Mouse (Mus musculus) retina, postnatal 1 day (tissue): ENCODE measurements at regions not wholly inside any gene's neighbourhood (a gene's known extent, or its start where the extent isn't known, plus 50 kb on each side); places are given as distances from the start of the nearest gene placed in this dataset.
A peak's percentile ranks its signal among the peaks of the same experiment; 100 is the strongest.

Source experiments
- DNase-seq: peaks from one replicate; pipeline ENCODE4 v3.0.0-alpha.2; 2012

DNA sequence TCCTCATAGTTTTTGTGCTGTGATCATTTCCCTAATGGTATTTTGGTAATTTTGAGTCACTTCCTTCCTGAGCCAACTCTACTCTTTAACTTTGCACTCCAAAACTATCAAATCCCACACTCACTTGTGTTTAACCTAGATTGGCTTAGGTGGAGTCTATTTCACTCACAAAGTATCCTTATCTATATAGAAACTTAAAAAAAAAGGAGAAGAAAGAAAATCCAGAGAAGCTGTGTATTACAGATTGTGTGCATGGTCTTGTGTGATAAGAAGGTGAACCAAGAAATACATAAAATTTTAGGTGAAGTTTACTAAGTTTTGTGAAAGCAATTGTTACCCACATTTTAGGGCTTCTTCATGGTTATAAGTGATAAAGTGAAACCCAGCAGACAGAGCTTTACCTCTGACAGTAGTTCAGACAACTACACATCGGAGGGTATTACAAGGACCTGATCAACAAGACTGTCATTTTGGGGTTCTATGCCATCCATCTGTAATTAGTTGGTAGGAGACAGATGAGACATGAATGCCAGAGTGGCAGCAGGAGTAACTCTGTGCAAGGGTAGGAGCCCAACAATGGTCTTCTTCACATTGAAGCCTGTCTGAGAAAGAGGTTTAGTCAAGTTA is 350.0 kb downstream of the Ccser2 start:
- DNase-seq, result no peak

DNA sequence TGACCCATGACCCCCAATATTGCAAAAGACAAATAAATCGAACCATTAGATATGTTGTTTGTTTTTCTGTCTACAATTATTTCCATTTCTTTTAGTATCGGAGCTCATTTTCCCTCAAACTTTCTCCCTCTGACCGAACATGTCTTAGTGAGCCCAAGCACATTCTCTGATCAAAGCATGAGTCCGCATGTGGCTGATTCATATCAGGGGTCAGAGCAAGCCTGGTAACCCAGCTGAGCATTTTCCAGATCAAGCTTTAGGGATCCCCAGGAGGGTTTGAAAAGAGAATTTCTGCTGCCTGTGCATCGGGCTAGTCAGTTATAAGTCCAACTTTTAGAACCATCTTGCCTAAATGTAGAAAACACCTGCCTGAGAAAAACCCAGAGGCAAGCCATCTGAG is 350.6 kb downstream of the Ccser2 start:
- DNase-seq, result no peak

DNA sequence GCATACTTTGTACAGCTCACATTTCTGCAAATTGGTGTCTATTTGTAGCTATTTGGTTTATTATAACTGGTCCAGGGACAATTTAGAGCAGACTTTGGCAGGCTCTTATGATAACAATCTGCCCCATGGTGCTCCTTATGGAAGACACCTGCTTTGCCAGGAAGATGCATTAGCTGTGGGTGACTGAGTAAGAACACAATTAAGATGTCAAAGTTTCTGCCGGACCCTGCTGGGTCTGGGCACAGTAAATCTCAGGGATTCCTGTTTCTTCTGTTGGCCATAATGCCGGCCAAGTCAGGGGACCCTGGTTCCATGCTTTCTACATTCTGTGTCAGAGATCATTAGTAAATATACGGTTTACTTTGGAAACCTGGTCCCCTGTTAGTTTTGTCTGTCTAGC is 353.7 kb downstream of the Ccser2 start:
- no peak for DNase-seq

DNA sequence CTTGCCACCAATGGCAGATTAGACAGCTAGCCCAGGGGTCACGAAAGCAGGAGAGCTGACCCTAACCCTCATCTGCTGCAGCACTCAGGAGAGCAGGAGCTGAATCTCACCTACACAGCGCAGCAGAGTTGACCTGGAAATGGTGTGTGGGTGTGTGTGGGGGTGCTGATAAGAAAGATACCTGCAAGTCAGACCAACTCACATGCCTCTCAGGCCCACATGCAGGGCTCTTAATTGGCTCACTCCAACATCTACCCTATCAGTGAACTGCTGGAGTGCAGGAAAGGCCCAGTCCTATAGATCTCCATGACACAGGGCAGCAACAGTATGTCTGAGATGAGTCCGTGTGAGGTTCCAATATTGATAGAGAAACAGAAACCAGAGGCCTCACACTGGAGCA is 355.7 kb downstream of the Ccser2 start:
- DNase-seq, result no peak

DNA sequence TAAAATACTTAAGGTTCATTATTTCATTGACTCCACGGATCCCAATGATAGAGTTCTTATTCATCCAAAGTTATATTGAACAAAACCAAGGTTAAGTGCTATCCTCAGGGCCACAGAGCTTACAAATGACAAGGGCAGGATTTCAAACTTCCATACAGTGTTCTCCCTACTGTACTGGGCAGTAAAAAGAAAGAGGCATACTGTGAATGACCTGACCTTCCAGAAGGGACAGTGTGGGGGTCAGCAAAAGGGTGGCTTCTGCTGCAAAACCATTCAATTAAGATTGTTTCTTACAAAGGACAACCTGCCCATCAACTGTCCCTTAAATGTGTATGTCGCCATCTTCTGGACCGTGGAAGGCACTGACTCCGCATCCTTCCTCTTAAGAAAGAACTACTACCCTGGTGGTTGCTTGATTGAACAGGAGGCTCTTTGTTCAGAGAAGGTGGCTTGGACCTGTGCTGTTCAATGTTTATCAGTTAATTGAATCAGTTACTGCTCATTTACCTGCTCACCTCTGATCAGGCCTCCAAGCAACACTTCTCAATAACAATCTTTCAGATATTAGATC is 384.4 kb downstream of the Ccser2 start:
- peak; percentile 41 for DNase-seq

DNA sequence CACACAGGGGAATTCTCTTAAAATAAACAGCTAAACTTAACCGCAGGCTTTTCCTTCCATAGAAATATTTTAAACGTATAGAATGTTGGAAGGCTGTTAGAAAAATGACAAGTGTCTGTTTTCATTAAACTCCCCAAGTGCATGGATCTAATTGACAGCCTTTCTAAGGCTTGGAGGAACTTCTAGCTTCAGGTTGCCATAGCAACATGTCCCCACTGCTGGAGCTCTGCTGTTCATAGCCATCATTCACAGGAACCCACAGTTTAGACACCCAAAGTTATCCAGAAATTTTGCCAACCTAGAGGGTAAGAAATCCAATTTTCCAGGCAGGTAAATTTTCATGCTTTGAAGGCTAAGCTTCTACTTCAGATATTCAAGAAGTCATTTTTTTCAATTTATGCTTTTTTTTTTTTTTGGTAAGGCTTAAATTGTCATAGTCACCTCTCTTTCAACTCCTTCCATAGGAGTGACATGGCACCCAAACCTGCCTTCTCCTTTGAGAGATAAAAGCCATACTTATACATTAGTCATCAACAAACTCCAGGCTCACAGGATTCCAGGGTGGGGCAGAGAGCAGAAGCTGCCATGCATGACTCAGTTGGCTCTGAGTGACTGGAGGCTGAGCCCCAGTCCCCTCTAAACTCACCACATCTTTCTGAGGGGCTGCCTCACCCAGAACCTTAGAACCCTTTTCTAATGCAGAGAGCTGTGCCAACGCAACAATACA is 385.1 kb downstream of the Ccser2 start:
- DNase-seq, result no peak

DNA sequence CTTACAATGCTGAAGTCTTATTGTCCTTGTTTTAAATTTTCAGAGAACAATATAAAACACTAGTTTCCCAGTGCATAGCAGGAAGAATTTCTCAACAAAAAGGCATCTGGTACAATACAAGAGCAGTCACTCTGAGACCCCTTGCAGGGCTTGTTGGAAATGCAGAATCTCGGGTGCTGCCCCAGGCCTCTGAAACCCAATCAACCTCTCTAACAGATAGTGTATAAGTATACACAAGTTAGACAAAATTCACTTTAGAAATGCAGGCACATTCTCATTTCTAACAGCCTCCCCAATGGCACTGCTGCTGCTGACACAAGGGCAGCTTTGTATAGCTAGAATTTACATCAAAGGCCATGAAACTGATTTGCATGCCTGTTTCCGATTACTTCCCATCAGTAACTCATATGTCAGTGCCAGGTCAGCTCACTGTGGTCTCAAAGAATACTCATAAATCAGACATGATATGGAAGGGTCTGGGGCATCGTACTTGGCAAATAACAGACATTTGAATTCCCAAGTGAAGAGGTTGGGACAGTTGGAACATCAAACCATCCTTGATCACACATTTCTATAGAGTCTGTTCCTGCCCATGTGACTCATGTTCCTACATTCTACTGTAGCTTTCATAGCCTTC is 405.2 kb downstream of the Ccser2 start:
- no peak for DNase-seq

DNA sequence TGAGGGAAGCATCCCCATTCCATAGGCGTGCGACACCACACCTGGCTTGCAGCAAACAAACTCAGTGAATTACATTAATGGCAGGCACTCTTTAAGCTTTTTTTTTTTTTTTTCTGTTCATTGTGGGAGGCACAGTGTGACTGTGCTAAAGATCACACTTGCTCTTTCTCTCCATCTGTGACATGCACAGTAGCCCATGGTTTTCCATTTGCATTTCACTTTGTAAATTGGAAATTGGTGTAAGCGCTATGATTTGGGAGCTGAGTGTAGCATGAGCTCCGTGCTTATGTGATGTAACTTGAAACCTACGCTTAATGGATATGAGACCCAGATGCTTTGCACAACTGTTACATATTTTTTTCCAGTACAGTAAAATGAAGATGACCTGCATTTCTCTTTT is 431.2 kb downstream of the Ccser2 start:
- DNase-seq, result no peak

DNA sequence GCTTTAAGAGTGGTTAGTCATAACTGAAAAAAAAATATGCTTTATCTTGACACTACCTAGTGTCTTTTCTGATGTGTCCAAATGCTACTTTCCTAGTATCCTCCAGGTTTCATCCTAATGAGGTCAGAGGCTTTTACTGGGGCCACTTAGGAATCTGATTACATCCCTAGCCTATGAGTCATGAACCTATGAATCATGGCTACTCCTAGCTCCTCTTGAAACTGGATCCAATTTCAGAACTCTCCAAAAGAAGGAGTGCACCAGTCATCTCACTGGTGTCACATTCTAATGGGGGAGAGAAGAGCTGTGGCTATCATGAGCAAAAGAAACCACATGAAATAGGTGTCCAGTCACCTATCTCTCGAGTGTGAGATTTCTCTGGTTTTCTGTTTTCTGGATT is 432.6 kb downstream of the 4930474N05Rik start:
- no peak for DNase-seq

DNA sequence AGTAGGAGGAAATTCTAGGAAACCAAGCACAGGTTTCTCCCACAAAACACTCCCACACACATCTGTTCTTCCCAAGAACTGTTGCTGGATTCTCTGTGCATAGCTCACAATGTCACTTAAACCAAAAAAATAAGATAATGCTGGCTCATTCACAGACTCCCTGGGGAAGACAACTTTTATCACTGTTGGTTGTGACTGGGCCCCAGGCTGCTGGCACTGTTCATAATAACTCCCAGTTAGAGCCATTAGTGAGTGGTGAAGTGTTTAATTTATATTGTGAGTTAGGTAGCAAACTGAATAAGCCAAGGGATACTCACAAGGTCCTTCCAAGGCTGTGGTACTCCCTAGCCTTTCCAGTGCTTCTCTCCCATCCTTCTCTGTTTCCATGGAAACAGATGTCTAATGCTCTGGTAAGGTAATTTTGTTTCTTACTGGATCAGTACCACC is 430.9 kb downstream of the 4930474N05Rik start:
- DNase-seq, result no peak

DNA sequence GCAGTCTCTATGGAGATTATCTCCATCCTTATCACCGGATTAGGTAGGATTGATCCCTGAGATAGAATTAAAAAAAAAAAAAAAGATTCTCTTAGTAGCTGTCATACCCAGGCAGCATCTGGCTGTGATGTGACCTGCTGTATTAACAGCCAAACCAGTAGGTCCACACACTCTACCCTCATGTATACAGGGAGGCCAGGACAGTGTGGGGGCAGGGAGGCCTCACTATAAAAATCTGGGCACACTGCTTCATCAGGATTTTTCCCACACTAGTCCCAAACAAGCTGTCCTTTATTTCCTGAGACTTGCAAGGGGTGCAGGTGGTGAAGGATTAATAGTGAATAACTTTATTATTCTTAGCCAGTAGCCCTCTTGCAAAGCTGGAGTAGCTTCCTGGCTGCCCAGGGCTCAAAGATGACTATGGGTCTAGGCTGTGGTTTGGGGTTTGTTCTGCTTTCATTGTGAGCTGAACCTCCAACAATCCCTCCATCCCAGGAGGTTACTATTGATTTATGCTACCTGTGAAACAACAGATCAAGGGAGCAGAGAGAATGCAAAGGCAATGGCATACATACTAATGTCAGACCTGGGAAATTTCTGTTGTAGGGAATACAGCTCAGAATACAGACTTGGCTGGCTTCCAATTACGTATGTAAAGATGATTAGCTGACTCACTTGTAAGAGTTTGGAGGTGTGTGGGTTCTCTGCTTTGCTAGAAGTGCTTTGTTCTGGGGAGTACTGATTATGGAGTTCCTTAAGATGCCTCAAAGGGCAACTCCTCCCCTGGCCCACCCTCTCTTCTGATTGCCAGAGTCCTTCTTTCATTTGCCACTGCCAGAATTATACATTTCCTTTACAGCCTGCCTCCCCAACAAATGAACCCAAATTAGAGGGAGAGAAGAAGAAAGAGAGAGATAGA is 407.6 kb downstream of the 4930474N05Rik start:
- DNase-seq, result no peak

DNA sequence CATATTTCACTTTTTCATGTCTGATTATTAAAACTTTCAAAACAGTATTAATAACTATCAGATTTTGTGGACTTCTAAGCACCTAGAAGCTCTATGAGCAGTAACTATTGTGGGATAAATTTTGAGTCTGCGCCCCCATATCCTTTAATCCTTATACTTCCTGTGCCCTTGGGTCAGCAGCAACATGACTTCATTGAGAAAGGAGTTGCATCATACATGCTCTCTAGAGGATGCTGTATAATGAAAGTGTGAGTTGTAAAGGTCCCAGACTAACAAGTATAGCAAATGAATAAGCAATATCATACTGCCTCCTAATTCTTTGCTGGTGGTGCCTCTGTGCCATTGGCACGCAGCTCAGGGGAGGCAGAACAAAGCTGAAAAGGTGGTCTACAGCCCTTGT is 404.6 kb downstream of the 4930474N05Rik start:
- DNase-seq, result no peak

DNA sequence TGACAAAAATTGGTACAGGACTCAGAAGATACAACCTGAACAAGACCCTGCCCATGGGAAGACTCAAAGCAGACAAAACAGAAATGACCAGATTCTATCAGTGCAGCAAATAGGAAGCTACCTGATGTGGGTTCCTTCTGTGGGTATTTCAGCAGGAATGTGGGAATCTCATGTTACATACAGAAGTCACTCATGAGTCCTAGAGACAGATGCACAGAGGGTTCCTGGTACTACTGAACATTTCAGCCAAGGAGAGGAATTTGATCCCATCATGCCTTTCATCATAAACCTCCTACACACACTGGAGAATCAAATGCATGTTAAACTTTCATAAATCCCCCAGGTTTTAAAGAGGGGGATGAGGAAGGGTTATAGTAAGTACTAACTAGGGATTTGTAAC is 390.8 kb downstream of the 4930474N05Rik start:
- DNase-seq, result no peak

DNA sequence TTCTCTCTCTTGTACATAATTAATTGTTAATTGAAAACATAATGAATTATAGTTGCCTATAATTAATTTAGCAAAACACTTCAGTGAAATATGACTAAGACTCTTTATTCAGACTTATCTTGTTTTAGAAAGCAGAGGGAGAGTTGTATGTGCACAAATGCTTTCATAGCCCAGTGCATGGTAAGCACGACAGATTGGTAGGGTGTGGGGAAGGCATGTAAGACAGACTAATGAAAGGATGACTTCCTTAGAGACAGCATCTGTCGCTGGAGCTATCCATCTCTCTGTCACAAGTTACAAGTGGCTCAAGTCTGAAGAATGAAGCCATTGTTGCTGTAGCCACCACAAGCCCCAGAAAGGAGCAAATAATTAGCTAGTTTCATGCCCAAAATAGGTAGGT is 376.9 kb downstream of the 4930474N05Rik start:
- no peak for DNase-seq

DNA sequence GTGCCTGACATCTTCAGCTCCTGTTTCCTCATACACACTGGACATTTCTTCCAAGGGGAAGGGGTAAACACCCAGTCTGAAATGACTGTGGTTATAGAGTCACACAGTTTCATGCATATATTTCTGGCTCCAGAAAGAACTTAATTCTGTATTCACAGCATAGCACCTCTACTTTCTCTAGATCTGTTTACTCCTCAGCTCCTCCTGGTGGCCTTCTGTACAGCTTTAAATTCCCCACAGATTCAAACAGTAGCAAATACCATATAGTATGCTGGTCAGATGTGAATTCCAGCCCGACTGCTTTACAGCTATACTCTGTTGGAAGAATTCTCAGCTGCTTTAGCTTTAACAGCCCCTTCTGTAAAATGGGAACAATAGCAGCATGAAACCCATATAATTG is 375.6 kb downstream of the 4930474N05Rik start:
- DNase-seq, result no peak

DNA sequence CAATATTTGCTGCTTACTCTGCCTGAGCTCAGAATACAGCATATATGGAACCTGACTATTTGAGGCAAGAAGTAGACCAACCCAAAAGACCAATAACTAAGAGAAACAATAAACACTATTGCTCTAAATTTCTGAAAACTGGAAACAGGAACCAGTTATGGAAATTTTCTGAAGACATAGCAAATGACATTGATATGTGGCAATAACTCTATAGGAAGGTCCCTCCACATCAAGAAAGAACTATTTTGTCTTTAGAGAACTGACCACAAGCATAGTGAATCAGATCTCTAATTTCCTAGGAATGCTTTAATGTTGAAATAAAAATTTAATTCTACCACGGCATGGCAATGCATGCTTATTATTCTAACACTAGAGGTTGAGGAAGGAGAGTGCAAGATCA is 358.3 kb downstream of the 4930474N05Rik start:
- no peak for DNase-seq

DNA sequence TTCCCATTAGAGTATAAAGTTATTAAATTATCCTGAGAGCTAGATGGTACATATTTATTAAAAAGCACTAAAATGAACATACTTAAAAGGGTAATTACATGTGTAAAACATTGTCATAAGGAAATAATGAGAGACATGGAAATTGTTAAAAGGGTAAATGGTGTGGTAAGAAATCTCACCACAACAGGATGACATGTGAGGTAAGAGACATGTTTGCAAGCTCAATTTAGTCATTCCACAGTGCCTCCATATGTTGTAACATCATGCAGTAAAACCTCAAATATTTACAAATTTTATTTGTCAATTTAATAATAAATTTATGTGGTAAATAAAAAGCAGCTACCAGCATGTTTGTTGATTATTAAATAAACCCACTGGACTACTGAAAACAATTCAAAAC is 355.4 kb downstream of the 4930474N05Rik start:
- no peak for DNase-seq

DNA sequence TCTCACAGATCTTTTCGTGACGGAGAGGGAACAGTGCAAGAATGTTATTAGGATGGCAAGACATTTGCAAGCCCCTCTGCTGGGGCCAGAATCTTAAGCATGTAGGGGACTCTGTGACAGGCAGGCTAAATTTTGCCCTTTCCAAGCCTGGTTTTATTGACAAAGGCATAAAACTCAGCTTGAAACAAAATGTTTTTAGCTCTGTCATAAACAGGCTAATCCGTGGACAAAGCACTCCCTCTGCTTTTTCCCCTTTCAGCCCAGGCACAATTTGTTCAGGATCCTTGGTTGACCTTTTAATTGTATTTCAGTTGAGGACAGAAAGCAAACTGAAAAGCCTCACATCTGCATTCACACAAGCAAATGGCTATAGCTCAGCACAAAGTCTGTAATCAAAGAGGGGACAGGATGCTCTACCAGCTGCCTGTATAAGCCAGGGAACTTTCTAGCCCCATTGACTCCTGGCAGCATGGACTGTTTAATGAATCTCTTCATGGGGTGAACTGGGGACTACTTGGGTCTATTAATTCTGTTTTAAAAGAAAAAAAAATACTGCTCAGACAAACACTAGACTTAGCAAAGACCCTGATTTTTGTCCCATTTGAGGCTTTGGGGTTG is 320.0 kb downstream of the 4930474N05Rik start:
- DNase-seq, result no peak

DNA sequence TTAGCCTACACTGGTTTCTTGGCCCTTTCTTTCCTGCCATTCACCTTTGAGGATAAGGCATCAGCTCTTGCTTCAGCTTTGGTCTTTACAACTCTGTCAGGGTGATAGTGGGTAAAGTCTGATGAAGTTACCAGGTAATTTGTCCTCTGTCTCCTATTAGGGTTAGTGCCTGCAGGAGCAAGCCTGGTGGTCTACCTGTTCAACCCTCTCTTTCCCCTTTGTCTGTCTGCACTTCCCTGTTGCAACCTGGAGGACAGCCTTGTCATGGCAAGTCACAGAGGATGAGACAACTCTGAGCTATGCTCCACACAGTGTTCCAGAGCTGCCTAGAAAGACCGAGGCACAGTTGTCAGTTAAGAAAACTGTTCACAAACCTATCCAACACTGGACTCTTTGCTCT is 319.5 kb downstream of the 4930474N05Rik start:
- no peak for DNase-seq
